Mouse (Mus musculus) spleen, adult 2 months (tissue): ENCODE measurements around the gene Cops6.

Experiments
- CTCF ChIP-seq: fragments of 200-500 bp; IDR thresholded peaks from 2 replicates; pipeline ENCODE4 v1.5.1; 2011; ENCODE audit warnings: mild to moderate bottlenecking, inconsistent platforms; ENCODE audit not compliant: insufficient read depth, insufficient read length, insufficient replicate concordance; ENCODE audit errors: extremely low read depth
- POLR2A ChIP-seq: fragments of 200-500 bp; IDR thresholded peaks from 2 replicates; pipeline ENCODE4 v1.6.1; 2011; ENCODE audit warnings: low read depth, low read length, inconsistent platforms

DNA sequence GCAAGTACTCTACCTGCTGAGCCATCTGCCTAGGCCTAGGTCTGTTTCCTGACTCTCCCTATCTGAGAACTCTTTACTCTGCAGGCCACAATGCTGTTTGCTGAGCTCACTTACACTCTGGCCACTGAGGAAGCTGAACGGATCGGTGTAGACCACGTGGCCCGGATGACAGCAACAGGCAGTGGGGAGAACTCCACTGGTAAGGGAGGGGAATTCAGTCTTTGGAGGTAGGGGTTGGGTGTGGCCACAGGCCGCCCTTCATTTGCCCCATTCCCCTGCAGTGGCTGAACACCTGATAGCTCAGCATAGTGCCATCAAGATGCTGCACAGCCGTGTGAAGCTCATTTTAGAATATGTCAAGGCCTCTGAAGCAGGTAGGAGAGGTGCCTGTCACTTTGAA is 2.2 kb downstream of the Cops6 start:
- TF ChIP-seq CTCF (no peak), POLR2A (no peak)
